Mouse (Mus musculus): ENCODE measurements around the gene Rmi1. TPM values are rescaled to one million over a fixed set of nuclear protein-coding genes. Genes with fewer than 3 reads are reported as not detected.
A peak's percentile ranks its signal among the peaks of the same experiment; 100 is the strongest.
"Not testable (repeated sequence)": the region's sequence is repeated elsewhere in the genome, so short reads cannot be mapped to it uniquely, and the experiment has no call there.

The Rmi1 gene
- polyA plus RNA-seq, 1 experiment from 2014 or later = 24.5 TPM

DNA sequence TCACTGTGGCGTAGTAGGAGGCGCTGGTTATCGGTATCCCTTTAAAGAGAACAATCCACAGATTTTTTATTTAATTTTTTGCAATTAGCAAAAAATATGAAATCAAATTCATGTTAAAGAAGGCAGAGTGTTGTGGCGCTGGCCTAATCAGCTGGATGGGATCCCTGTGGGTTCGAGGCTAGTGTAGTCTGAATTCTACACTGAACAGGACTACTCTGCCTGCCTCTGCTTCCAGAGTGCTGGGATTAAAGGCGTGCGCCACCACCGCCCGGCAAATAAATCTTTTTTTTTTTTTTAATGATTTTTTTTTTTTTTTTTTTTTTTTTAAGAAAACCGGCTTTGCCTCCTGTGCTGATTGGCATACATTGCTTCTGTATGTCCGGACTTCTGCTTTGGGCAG, 17.7 kb upstream of the Rmi1 start:
- Histone ChIP-seq H3K36me3 (peaks cover 26% of the 10 kb centered on the region), H3K4me3 (peak overlapping the region; percentile 74), H3K4me1 (peaks cover 11% of the 10 kb centered on the region; the same call in 1 of the 2 replicates), H3K4me2 (peak overlapping the region; percentile 90), H3K9me3 (peaks cover 7% of the 10 kb centered on the region; the same call in 1 of the 2 replicates), H3K27me3 (no peaks in the 10 kb centered on the region), H3K27ac (no peak overlapping the region), H3K9ac (peak overlapping the region; percentile 75)
- WGBS = 34% methylated on average over 11 of the region's 11 CpGs
- no peak for ATAC-seq (ENCODE audit: insufficient number of reproducible peaks, low FRiP score, low TSS enrichment, low read depth)

DNA sequence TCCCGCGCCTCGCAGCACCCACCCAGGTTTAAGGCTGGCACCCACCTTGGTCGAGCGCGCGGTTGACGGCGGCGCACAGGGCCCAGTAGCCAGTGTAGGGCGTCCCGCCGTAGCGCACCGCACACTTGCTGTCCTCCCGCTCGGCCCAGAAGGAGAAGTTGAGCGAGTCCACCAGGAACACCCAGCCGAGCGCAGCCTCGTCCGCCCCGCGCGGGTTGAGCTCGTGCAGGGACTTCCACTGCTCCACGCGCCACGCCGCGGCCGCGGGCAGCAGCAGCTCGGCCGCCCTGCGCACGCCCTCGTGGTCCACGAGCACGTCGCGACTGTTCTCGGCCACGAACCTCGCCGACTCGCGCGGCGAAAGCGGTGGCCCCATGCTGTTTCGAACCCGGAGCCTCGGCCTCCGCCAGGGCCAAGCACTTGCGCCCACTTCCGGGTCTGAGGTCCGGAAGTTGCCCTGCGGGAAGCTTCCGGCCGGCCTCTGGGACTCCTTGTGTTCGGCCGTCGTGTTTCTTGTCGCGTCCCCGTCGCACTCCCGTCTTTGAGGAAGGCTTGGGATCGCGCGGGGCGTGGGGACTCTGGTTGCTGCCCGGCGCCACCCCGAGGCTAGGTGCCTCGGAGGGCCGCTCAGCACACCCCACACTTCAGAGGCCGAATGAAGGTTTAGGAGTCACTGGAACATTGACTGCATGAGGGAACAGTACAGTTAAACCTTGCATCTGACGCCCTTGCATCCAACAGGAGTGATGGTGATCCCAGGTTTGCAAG, 17.1 kb upstream of the Rmi1 start, which contains the start of gene 2210016F16Rik:
Gene 2210016F16Rik, minus strand, starts transcription at position 447 of the 768 bp plus-strand sequence.
- peaks cover 7% of the 10 kb centered on the region; the same call in 1 of the 2 replicates for H3K9me3 ChIP-seq
- ATAC-seq (ENCODE audit: insufficient number of reproducible peaks, low FRiP score, low TSS enrichment, low read depth) = peak; percentile 62; the same call in 1 of the 2 replicates
- H3K4me1 ChIP-seq = peaks cover 11% of the 10 kb centered on the region; the same call in 1 of the 2 replicates
- H3K4me3 ChIP-seq = peak within 1 kb of the TSS; percentile 74
- peak within 1 kb of the TSS; percentile 75 for H3K9ac ChIP-seq
- peaks cover 29% of the 10 kb centered on the region for H3K36me3 ChIP-seq
- peak within 1 kb of the TSS; percentile 90 for H3K4me2 ChIP-seq
- no peaks in the 10 kb centered on the region for H3K27me3 ChIP-seq
- WGBS = 2% methylated on average over 80 of the region's 80 CpGs
- peak within 1 kb of the TSS; percentile 76 for H3K27ac ChIP-seq

DNA sequence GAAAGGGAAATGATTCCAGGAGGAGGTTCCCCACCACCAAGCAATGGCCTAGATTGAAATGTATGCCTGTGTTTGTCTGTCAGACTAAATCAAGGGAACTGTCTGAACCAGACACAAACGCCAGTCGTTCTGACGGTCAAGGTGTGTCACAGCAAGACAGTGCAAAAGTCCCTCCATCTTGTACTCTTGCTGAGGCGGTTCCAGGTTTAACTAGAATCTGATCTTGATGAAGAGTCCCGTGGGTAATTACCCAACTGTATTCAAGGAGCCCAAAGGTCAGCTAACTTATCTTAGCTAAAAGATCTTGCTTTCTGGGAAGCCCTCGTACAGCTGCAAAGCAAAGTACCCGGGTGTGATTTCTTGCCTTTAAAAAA, 16.5 kb upstream of the Rmi1 start:
- H3K9me3 ChIP-seq = peaks cover 6% of the 10 kb centered on the region; the same call in 1 of the 2 replicates
- no peak for ATAC-seq (ENCODE audit: insufficient number of reproducible peaks, low FRiP score, low TSS enrichment, low read depth)
- peak overlapping the region; percentile 74 for H3K4me3 ChIP-seq
- H3K4me1 ChIP-seq = peaks cover 11% of the 10 kb centered on the region; the same call in 1 of the 2 replicates
- H3K27ac ChIP-seq = peak overlapping the region; percentile 76
- no peaks in the 10 kb centered on the region for H3K27me3 ChIP-seq
- peak overlapping the region; percentile 90 for H3K4me2 ChIP-seq
- no peak overlapping the region for H3K9ac ChIP-seq
- 80% methylated on average over 7 of the region's 7 CpGs for WGBS
- H3K36me3 ChIP-seq = peaks cover 28% of the 10 kb centered on the region

DNA sequence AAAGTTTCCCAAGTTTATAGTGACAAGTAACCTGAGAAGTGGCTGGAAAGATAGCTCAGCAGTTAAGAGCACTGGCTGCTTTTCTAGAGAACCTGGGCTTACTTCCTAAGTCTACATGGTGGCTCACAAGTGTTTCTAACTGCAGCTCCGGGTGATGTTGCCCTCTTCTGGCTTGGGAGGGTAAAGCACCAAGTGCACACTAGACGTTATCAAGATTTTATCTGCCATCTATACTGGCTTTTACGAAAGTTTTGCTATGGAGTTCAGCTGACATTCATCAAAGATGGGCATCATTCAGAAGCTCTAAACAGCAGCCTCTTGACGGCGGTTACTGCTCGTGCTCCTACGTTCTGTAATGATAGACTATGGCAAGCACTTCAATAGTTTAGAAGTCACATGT, 14.1 kb upstream of the Rmi1 start:
- Histone ChIP-seq H3K27me3 (no peaks in the 10 kb centered on the region), H3K9me3 (no peaks in the 10 kb centered on the region), H3K4me3 (no peak overlapping the region), H3K9ac (no peak overlapping the region), H3K27ac (no peak overlapping the region), H3K4me2 (no peak overlapping the region), H3K36me3 (peaks cover 20% of the 10 kb centered on the region), H3K4me1 (peaks cover 11% of the 10 kb centered on the region; the same call in 1 of the 2 replicates)
- WGBS = 8% methylated on average over 7 of the region's 7 CpGs
- no peak for ATAC-seq (ENCODE audit: insufficient number of reproducible peaks, low FRiP score, low TSS enrichment, low read depth)

DNA sequence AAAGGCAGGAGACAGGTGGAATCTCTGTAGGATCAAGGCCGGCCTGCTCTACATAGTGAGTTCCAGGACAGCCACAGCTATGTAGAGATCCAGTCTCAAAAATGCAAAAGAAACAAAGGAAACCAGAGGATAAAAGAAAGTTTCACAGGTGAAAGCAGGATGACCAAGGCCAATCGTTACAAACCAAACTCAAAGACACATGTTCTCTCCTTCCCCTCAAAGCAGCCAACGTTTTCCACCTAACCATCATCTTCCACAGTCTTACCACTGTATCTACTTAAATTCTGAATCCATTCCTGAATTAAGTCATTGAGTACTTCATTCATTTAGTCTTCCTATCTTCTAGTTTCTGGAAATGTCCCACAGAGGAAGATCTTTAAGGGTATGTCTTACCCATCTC, 13.7 kb upstream of the Rmi1 start:
- H3K4me3 ChIP-seq = no peak overlapping the region
- no peak overlapping the region for H3K9ac ChIP-seq
- H3K9me3 ChIP-seq = no peaks in the 10 kb centered on the region
- no peak for ATAC-seq (ENCODE audit: insufficient number of reproducible peaks, low FRiP score, low TSS enrichment, low read depth)
- H3K27ac ChIP-seq = no peak overlapping the region
- WGBS = 40% methylated on average over 3 of the region's 3 CpGs
- H3K27me3 ChIP-seq = no peaks in the 10 kb centered on the region
- H3K4me2 ChIP-seq = no peak overlapping the region
- peaks cover 11% of the 10 kb centered on the region; the same call in 1 of the 2 replicates for H3K4me1 ChIP-seq
- H3K36me3 ChIP-seq = peaks cover 23% of the 10 kb centered on the region

DNA sequence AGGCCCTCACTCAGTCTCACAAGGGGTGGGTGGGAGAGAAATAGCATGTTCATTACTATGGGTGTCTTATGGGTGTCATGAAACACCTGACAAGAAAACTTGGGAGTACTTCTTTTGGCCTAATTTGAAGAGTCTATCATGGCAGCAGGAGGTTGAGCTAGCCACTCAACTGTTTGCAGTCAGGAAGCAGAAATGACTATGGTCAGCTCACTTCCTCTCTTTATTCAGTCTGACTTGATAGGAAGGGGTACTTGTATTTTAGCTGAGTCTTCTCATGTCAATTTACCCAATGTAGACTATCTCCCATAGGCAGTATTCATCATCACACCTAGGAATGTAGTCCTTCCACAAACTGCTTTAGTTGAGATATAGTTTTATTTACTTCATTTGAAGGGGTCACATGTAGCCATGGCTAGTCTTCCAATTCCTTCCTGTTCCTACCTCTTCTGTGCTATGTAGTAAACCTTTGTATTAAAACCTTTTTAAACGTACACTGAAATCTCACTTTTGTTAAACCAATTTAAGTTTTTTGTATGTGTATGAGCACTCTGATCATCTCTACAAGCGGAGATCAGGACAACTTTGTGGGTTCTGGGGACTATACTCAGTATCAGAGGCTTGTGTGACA, 12.6 kb upstream of the Rmi1 start:
- H3K36me3 ChIP-seq = peaks cover 30% of the 10 kb centered on the region
- ATAC-seq (ENCODE audit: insufficient number of reproducible peaks, low FRiP score, low TSS enrichment, low read depth) = no peak; the same call in 1 of the 2 replicates
- H3K4me3 ChIP-seq = no peak overlapping the region
- H3K4me2 ChIP-seq = no peak overlapping the region
- H3K9ac ChIP-seq = no peak overlapping the region
- H3K27ac ChIP-seq = no peak overlapping the region
- no peaks in the 10 kb centered on the region for H3K9me3 ChIP-seq
- H3K27me3 ChIP-seq = no peaks in the 10 kb centered on the region
- 0 out of 2 replicates have a peak, but pooled peaks cover 4% of the 10 kb centered on the region for H3K4me1 ChIP-seq
- WGBS = 74% methylated on average over 2 of the region's 2 CpGs

DNA sequence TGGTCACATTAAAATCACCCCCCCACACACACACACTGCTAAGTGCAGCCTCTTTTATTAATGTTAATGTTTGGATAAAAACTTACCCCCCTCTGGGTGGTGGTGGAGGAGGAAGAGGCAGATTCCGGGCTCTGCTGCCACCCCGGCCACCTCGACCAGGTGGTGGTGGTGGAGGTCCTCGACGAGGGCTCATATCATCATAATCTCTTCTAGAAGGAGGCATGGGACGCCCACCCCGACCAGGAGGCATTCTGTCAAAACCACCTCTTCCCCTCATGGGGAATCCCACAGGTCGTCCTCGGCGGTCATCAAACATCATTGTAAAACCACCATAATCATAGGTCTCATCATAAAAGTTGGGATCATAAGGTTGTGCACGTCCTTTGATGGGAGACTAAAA, 7.7 kb upstream of the Rmi1 start:
- ATAC-seq (ENCODE audit: insufficient number of reproducible peaks, low FRiP score, low TSS enrichment, low read depth); H3K4me2 ChIP-seq; H3K9ac ChIP-seq; H3K9me3 ChIP-seq; H3K27me3 ChIP-seq; H3K27ac ChIP-seq; H3K4me3 ChIP-seq; H3K4me1 ChIP-seq: not testable (repeated sequence)
- WGBS = 79% methylated on average over 11 of the region's 11 CpGs
- peaks cover 62% of the 10 kb centered on the region for H3K36me3 ChIP-seq

DNA sequence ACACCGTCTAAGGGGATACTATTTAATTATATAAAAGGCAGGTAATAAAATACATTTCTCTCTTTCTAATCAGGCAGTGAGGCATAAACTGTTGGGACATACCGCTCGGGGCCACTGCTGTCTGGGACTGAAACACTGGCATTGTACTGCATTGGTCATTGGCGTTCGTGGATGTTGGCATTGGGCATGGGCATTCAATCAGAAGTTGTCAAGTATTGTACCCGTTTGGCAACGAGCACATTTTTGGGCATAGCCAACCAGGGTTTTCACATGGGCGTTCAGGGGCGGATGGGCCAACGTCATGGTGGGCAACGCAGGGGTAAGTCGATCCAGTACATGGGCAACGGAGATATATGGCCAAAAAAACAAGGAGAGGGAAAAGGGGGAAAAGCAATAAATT, 4.4 kb upstream of the Rmi1 start:
- no peak overlapping the region for H3K4me3 ChIP-seq
- 87% methylated on average over 13 of the region's 13 CpGs for WGBS
- peaks cover 45% of the 10 kb centered on the region for H3K36me3 ChIP-seq
- H3K4me2 ChIP-seq = no peak overlapping the region
- H3K9ac ChIP-seq = no peak overlapping the region
- no peaks in the 10 kb centered on the region for H3K9me3 ChIP-seq
- H3K27ac ChIP-seq = no peak overlapping the region
- no peak for ATAC-seq (ENCODE audit: insufficient number of reproducible peaks, low FRiP score, low TSS enrichment, low read depth)
- peaks cover 5% of the 10 kb centered on the region; the same call in 1 of the 2 replicates for H3K4me1 ChIP-seq
- H3K27me3 ChIP-seq = no peaks in the 10 kb centered on the region

DNA sequence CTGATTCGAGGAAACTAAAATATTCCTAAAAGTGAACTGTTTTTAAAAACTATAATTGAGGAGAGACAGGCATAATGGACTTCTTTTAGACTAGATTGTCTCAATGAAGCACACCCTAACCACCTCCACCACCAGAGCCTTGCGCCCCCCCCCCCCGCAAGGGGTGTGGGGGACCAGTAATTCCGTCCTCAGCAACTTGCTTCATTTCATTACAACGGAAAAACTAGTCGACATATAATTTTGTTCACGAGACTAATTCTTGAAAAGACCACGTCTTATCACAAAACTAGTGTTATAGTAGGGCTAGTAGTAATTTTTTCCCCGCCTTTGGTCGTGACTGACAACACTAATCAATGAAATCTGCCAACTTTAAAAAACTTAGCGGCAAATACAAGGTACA, 1.5 kb upstream of the Rmi1 start:
- peak overlapping the region; percentile 54 for H3K4me2 ChIP-seq
- no peaks in the 10 kb centered on the region for H3K27me3 ChIP-seq
- no peak for ATAC-seq (ENCODE audit: insufficient number of reproducible peaks, low FRiP score, low TSS enrichment, low read depth)
- H3K36me3 ChIP-seq = peaks cover 21% of the 10 kb centered on the region
- H3K9me3 ChIP-seq = no peaks in the 10 kb centered on the region
- peak overlapping the region; percentile 99 for H3K9ac ChIP-seq
- under 1% methylated on average over 11 of the region's 11 CpGs for WGBS
- peaks cover 5% of the 10 kb centered on the region; the same call in 1 of the 2 replicates for H3K4me1 ChIP-seq
- H3K27ac ChIP-seq = peak overlapping the region; percentile 99; the same call in 1 of the 2 replicates
- H3K4me3 ChIP-seq = peak overlapping the region; percentile 86

DNA sequence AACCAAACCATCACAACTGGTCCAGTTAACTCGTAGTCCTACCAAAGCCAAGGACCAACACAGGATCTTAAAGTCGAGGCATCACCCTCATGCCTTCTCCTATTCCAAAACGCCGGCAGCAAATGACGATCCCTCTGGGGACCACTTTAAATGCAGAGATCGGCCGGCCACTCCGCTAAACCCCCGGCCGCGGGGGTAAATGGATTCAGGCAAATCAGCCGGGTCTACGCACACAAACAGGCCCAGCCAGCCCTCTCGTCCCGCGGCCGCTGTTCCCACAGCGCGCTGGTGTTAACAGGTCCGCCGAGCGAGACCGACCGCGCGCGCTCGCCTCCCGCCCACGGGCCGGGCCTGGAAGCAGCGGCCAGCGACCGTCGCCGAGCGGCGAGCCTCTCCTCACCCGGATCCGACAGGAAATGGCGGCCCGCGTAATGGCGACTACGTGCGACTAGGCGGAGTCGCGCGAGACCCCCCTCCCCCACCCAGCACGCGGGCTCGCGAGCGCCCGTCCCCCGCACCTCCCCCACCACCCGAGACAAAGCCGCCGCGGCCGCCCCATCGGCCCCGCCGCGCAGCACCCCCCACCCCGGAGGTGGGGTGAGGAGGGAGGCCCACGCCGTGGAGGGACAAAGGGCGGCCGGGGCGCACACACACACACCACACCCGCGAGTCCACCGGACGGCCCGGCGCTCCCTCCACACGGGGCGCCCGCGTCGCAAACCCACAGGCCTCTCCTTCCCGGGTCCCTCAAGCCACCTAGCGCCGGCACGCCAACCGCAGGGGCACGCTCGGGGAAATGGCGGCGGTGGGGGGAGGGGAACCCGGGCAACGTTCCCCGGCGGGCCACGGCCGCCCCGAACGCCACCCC, 679 bp upstream of the Rmi1 start:
- under 1% methylated on average over 80 of the region's 100 CpGs for WGBS
- H3K4me2 ChIP-seq = peak overlapping the region; percentile 54
- peak overlapping the region; percentile 86 for H3K4me3 ChIP-seq
- no peaks in the 10 kb centered on the region for H3K9me3 ChIP-seq
- H3K36me3 ChIP-seq = peaks cover 13% of the 10 kb centered on the region; the same call in 1 of the 2 replicates
- ATAC-seq (ENCODE audit: insufficient number of reproducible peaks, low FRiP score, low TSS enrichment, low read depth) = peak; percentile 42
- no peaks in the 10 kb centered on the region for H3K27me3 ChIP-seq
- H3K9ac ChIP-seq = peak overlapping the region; percentile 99
- peak overlapping the region; percentile 99 for H3K27ac ChIP-seq
- peaks cover 5% of the 10 kb centered on the region; the same call in 1 of the 2 replicates for H3K4me1 ChIP-seq

DNA sequence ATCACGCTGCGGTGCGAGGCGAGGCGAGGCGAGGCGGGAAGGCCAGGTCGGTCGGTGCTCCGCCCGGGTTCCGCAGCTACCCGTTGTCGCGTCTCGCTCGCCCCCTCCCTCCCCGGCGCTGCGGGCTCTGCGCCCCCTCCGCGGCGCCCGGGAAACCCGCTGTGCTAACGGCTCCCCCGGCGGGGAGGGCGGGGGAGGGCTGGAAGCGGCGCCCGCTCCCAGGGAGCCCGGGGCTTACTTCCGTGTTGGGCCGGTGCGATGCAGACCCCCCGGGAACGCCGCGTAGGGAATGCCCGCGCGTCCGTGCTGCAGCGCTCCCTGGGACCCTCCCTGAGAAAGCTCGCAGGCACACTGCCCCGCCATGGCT, 679 bp downstream of the Rmi1 start:
- Histone ChIP-seq H3K36me3 (peaks cover 4% of the 10 kb centered on the region; the same call in 1 of the 2 replicates), H3K4me3 (peak overlapping the region; percentile 86), H3K27ac (peak overlapping the region; percentile 99), H3K9ac (peak overlapping the region; percentile 99), H3K4me2 (peak overlapping the region; percentile 48), H3K9me3 (no peaks in the 10 kb centered on the region), H3K4me1 (peaks cover 3% of the 10 kb centered on the region; the same call in 1 of the 2 replicates), H3K27me3 (no peaks in the 10 kb centered on the region)
- ATAC-seq (ENCODE audit: insufficient number of reproducible peaks, low FRiP score, low TSS enrichment, low read depth) = no peak; the same call in 1 of the 2 replicates
- WGBS = under 1% methylated on average over 37 of the region's 48 CpGs

All from limb, embryonic 15.5 days (tissue).